ENCODE assay signal across 11 mouse cellular contexts in the genomic region with DNA sequence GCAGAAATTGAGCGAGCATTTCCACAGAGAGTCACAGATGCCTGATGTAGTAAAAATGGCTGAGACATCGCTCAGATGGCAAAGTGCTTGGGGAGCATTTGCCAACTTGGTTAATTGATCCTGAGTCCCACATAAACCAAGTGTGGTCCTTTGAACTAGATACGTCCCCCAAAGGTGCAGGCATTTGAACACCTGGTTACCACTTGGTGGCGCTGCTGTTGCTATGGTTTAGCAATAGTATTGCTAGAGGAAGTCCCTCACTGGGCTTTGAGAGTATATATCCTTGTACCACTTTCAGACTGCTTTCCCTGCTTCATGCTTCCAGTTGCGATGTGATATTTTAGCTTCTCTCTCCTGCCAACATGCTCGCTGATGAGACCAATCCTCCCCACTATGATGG.
DNase-seq lines count a peak whose midpoint lies in the region; ATAC-seq and TF ChIP-seq lines count a peak whose summit lies in the region.
"Had no signal": no experiment of that assay in that cellular context is flagged by ENCODE, and none has a peak within 500 bp of the region (broad histone marks: within the 10 kb centered on the region; RNA-seq: fewer than 3 reads in every experiment).

No protein-coding gene starts in this region.

- H3K4me2 ChIP-seq in stomach, postnatal 0 days (replicated peaks; ENCODE audit: low read depth): no peak overlapping the region
- H3K4me2 ChIP-seq in hindbrain, embryonic 16.5 days (ENCODE audit: low read length): no peak overlapping the region
- H3K4me2 ChIP-seq: hindbrain, embryonic 15.5 days; midbrain, embryonic 12.5 days; neural tube, embryonic 13.5 days had no signal

- peak; percentile 39 for DNase-seq in embryo, embryonic 10 days (ENCODE audit: low spot score)
- no peak for DNase-seq in embryo, embryonic 11 days
- no peak for DNase-seq in layer of hippocampus, adult 2 months (ENCODE audit: low spot score in 2 of 2)
- DNase-seq in layer of hippocampus, adult 9-11 months: no peak
- DNase-seq in thymus, postnatal 4 days: peak; percentile 37
- no peak for DNase-seq in thymus, adult 18-20 months
- no peak for DNase-seq in stomach, postnatal 0 days (ENCODE audit: low spot score)

- no peaks in the 10 kb centered on the region for H3K9me3 ChIP-seq in stomach, postnatal 0 days (ENCODE audit: control insufficient read depth, low read length)
- H3K9me3 ChIP-seq in hindbrain, embryonic 16.5 days (ENCODE audit: control insufficient read depth, low read length): no peaks in the 10 kb centered on the region
- H3K9me3 ChIP-seq: hindbrain, embryonic 15.5 days; neural tube, embryonic 13.5 days had no signal

- WGBS in stomach, postnatal 0 days: 76% methylated on average over 6 of the region's 6 CpGs
- WGBS in hindbrain, embryonic 16.5 days: 70% methylated on average over 6 of the region's 6 CpGs

- TF ChIP-seq EP300 in stomach, postnatal 0 days (optimal IDR thresholded peaks at IDR 0.05): no peak

- H3K9ac ChIP-seq in stomach, postnatal 0 days (ENCODE audit: low read length): no peak overlapping the region
- H3K9ac ChIP-seq in hindbrain, embryonic 16.5 days (ENCODE audit: low read depth, low read length): no peak overlapping the region
- H3K9ac ChIP-seq: hindbrain, embryonic 15.5 days; midbrain, embryonic 12.5 days; neural tube, embryonic 13.5 days had no signal

- no peaks in the 10 kb centered on the region for H3K4me1 ChIP-seq in stomach, postnatal 0 days (replicated peaks; ENCODE audit: control insufficient read depth, insufficient read depth)
- no peaks in the 10 kb centered on the region for H3K4me1 ChIP-seq in hindbrain, embryonic 16.5 days (ENCODE audit: control insufficient read depth, insufficient read depth, low read depth, low read length)

- no peaks in the 10 kb centered on the region for H3K36me3 ChIP-seq in stomach, postnatal 0 days (ENCODE audit: control insufficient read depth, insufficient read depth, low read length)
- H3K36me3 ChIP-seq in hindbrain, embryonic 16.5 days (ENCODE audit: control insufficient read depth, insufficient read depth, low read length): no peaks in the 10 kb centered on the region
- H3K36me3 ChIP-seq: hindbrain, embryonic 15.5 days; midbrain, embryonic 12.5 days; neural tube, embryonic 13.5 days had no signal

- H3K27me3 ChIP-seq in stomach, postnatal 0 days (ENCODE audit: control insufficient read depth, insufficient read depth, low read length): no peaks in the 10 kb centered on the region
- H3K27me3 ChIP-seq in hindbrain, embryonic 16.5 days (replicated peaks; ENCODE audit: control insufficient read depth, insufficient read depth, low read length): no peaks in the 10 kb centered on the region
- H3K27me3 ChIP-seq: hindbrain, embryonic 15.5 days had no signal

- H3K4me3 ChIP-seq in layer of hippocampus, adult 2 months: no peak overlapping the region
- no peak overlapping the region for H3K4me3 ChIP-seq in stomach, postnatal 0 days (ENCODE audit: low read depth, low read length)
- no peak overlapping the region for H3K4me3 ChIP-seq in hindbrain, embryonic 16.5 days (ENCODE audit: low read length)
- H3K4me3 ChIP-seq: hindbrain, embryonic 15.5 days; midbrain, embryonic 12.5 days; neural tube, embryonic 13.5 days had no signal

- H3K27ac ChIP-seq in layer of hippocampus, adult 2 months: no peak overlapping the region
- no peak overlapping the region for H3K27ac ChIP-seq in stomach, postnatal 0 days (replicated peaks)
- H3K27ac ChIP-seq in hindbrain, embryonic 16.5 days (ENCODE audit: low read depth, low read length): no peak overlapping the region
- H3K27ac ChIP-seq: midbrain, embryonic 12.5 days; neural tube, embryonic 13.5 days had no signal

- ATAC-seq in stomach, postnatal 0 days (ENCODE audit: low FRiP score, low TSS enrichment): no peak
- no peak for ATAC-seq in hindbrain, embryonic 16.5 days

- TF ChIP-seq CTCF in layer of hippocampus, adult 2 months (conservative IDR thresholded peaks at IDR 0.05): peak; percentile 53
- peak; percentile 54 for TF ChIP-seq CTCF in stomach, postnatal 0 days (IDR thresholded peaks at IDR 0.05; ENCODE audit: low read depth)

Comparison
In these comparisons a context has a peak if more than half of its experiments do, and no peak if none do; other contexts are left out.
1. DNase-seq: peak in embryo, embryonic 10 days (single experiment) and thymus, postnatal 4 days (single experiment); none in embryo, embryonic 11 days (single experiment), layer of hippocampus, adult 2 months (0 of 2), layer of hippocampus, adult 9-11 months (single experiment), thymus, adult 18-20 months (0 of 2) and stomach, postnatal 0 days (single experiment).